Mouse (Mus musculus) urinary bladder, postnatal 25 days (tissue): ENCODE measurements around the gene Olfr584.

Experiments
- DNase-seq: peaks from one replicate; pipeline ENCODE4 v3.0.0; 2022; ENCODE audit warnings: low spot score

Olfr584 gene

DNA sequence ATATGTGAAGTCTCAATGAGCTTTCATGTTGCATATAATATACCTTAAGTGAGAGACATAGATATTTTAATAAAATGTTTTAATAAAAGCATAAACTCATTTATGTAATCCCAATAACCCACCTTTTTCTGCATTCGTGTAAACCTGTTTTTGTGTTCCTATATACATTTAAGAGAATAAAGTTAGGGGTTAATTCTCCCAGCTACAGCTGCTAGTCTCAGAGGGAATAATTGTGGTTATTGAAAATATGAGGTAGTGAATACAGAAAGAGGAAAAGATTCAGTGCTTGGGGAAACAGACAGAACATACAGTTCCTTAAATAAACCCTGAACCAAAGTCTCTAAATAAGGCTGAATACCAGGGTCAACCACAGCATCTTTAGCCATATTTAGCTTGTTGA lies at the start of gene Olfr584:
TSS of gene Olfr584 (plus strand) at position 301 of the 400 bp plus-strand sequence.
- DNase-seq = no peak

DNA sequence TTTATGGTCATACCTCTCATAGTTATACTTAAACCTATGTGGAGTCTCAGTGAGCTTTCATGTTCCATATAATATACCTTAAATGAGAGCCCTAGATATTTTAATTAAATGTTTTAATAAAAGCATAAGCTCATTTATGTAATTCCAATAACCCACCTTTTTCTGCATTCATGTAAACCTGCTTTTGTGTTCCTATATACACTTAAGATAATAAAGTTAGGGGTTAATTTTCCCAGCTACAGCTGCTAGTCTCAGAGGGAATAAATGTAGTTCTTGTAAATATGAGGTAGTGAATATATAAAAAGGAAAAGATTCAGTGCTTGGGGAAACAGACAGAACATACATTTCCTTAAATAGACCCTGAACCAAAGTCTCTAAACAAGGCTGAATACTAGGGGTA lies 44.0 kb upstream of the Olfr584 start, which contains the start of gene Olfr582:
TSS of gene Olfr582 (plus strand) at position 301 of the 400 bp plus-strand sequence.
- no peak for DNase-seq

DNA sequence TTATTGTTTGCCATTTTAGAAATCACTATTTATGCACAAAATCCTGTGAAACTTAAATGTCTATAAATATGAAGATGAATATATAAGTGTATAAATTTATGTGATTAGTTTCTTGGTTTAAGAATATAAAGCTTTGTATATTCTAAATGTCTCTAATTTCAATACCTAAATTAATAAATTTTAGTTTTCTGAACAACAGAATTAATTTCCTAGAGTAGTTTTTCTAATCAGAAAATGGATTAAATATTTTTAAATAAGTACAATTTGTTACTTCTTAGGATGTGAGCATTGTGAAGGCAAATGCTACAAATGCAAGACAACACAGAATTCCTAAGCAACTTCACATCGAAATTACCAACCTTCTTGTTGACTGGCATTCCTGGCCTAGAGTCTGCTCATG lies 30.7 kb upstream of the Olfr584 start, which contains the start of gene Olfr583:
TSS of gene Olfr583 (plus strand) at position 301 of the 400 bp plus-strand sequence.
- DNase-seq = no peak

DNA sequence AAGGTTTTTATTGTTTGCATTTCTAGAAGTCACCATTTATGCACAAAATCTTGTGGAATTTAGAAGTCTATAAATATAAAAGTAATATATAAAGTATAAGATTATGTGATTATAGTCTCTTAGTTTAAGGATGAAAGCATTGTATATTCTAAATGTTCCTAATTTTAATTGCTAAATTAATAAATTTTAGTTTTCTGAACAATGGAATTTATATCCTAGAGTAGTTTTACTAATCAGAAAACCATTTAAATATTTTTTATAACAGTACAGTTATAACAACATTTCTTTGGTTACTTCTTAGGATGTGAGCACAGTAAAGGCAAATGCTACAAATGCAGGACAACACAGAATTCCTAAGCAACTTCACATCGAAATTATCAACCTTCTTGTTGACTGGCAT lies 15.7 kb downstream of the Olfr584 start, which contains the start of gene Olfr585:
TSS of gene Olfr585 (plus strand) at position 301 of the 400 bp plus-strand sequence.
- no peak for DNase-seq

DNA sequence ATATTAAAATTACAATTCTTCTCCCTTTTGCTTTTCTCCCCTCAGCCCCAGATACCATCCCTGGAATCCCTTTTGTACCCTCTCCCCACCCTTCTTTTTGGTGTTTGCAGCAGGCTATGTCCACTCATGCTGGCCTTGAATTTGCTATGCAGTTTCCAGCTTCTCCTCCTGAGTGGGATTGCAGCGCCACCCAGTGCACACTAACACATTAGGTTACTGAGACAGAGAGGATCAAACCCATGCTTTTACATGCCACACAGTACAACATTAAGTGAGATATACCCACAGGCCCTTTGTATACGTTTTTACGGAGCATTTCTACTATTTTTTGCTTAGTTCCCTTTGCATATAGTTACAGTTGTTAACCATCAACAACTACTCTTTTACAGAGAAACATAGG lies 37.7 kb downstream of the Olfr584 start:
- no peak for DNase-seq

DNA sequence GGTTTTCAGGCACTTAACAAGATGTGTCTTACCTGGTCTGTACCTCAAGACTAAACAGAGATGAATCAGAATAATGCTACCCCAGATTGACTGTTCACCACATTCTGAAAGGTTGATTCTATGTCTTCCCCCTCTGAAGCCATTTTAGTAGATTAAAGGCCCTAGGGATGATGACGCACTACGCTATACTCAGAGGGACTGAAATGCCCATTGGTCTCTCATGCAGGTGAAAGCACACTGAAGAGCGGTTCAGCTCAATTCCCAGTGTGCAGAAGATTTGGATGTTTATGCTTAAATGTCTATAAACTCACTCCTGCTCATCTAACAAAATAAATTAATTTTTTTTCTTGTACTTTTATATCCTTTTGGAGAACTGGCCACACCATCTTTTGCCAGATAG lies 43.9 kb downstream of the Olfr584 start, which contains the start of gene Olfr586:
TSS of gene Olfr586 (minus strand) at position 101 of the 400 bp plus-strand sequence.
- DNase-seq = no peak
